Mouse (Mus musculus) testis, adult 2 months (tissue): ENCODE data around the gene Rragb. TPM values are rescaled to one million over a fixed set of nuclear protein-coding genes. Genes with fewer than 3 reads are reported as not detected.
"Not testable (repeated sequence)": the region's sequence is repeated elsewhere in the genome, so short reads cannot be mapped to it uniquely, and the experiment has no call there.

ENCODE experiments used
- H3K27ac ChIP-seq: fragments of 200-500 bp; 2 replicates; pipeline ENCODE4 v1.5.1; 2012; ENCODE audit warnings: low read depth, low read length; ENCODE audit not compliant: control insufficient read depth, insufficient read depth
- H3K27me3 ChIP-seq: fragments of 200-500 bp; 2 replicates; pipeline ENCODE4 v1.6.1; 2012; ENCODE audit warnings: mild to moderate bottlenecking, low read length, moderate library complexity; ENCODE audit not compliant: control insufficient read depth, insufficient read depth
- H3K36me3 ChIP-seq: fragments of 200-500 bp; 2 replicates; pipeline ENCODE4 v1.6.1; 2012; ENCODE audit warnings: mild to moderate bottlenecking, low read length; ENCODE audit not compliant: control insufficient read depth, insufficient read depth
- H3K4me1 ChIP-seq: fragments of 200-500 bp; 2 replicates; pipeline ENCODE4 v1.6.1; 2012; ENCODE audit warnings: low read length; ENCODE audit not compliant: control insufficient read depth, insufficient read depth
- H3K4me3 ChIP-seq: fragments of 200-500 bp; 2 replicates; pipeline ENCODE4 v1.5.1; 2012; ENCODE audit warnings: low read depth, mild to moderate bottlenecking, low read length, moderate library complexity, mixed read lengths; ENCODE audit not compliant: control insufficient read depth
- CTCF ChIP-seq: fragments of 200-500 bp; IDR thresholded peaks from 2 replicates; pipeline ENCODE4 v1.5.1; 2012; ENCODE audit warnings: low read depth, mild to moderate bottlenecking, inconsistent platforms, low read length, moderate library complexity; ENCODE audit not compliant: control insufficient read depth, insufficient read depth, insufficient replicate concordance
- POLR2A ChIP-seq: fragments of 200-500 bp; IDR thresholded peaks from 2 replicates; pipeline ENCODE4 v1.6.1; 2012; ENCODE audit warnings: low read depth, mild to moderate bottlenecking, inconsistent platforms, low read length, moderate library complexity; ENCODE audit not compliant: control insufficient read depth
- polyA plus RNA-seq: library from polyadenylated mRNA; depleted of rRNA; stranded (reverse); fragments of >200 nt; gene quantifications from 2 replicates; pipeline ENCODE4 v1.2.3, GENCODE M21; 2012; rRNA removed

Gene Rragb
- polyA plus RNA-seq, 1 experiment = 7.7 TPM

GRCm38 (mm10) chrX:153182221-153182620 is 42.4 kb downstream of the Rragb start:
- no peaks in the 10 kb centered on the region for H3K27me3 ChIP-seq
- no peaks in the 10 kb centered on the region for H3K4me1 ChIP-seq
- H3K36me3 ChIP-seq = no peaks in the 10 kb centered on the region
- H3K27ac ChIP-seq = no peak overlapping the region
- H3K4me3 ChIP-seq = no peak overlapping the region
- no peak for TF ChIP-seq CTCF
- TF ChIP-seq POLR2A = no peak

- H3K4me3 ChIP-seq, H3K4me1 ChIP-seq, H3K36me3 ChIP-seq, H3K27me3 ChIP-seq, H3K27ac ChIP-seq: not testable (repeated sequence)
These were observed 59.4 kb downstream of the Rragb start for GRCm38 (mm10) chrX:153199185-153199584.

- Histone ChIP-seq H3K27me3 (no peaks in the 10 kb centered on the region), H3K36me3 (no peaks in the 10 kb centered on the region), H3K27ac (no peak overlapping the region), H3K4me3 (no peak overlapping the region), H3K4me1 (no peaks in the 10 kb centered on the region)
- TF ChIP-seq POLR2A (no peak), CTCF (no peak)
These were observed 71.3 kb downstream of the Rragb start for GRCm38 (mm10) chrX:153211101-153211500.

Other genes starting within 250 kb of the Rragb start
- gene Usp51, start 133.5 kb upstream of the Rragb start, polyA plus RNA-seq = 0.97 and 1.4 TPM in 2 replicates
- 1.0 and 1.2 TPM in 2 replicates for gene Mageh1, start 102.4 kb upstream of the Rragb start, polyA plus RNA-seq
- gene Foxr2, start 21.2 kb upstream of the Rragb start, polyA plus RNA-seq = 0.02 TPM in 1 of 2 replicates, not detected in the other
- gene Klf8, start 97.5 kb downstream of the Rragb start, polyA plus RNA-seq = 0.73 and 1.2 TPM in 2 replicates